Mouse (Mus musculus) myocyte (in vitro differentiated cells): ENCODE measurements at regions not wholly inside any gene's neighbourhood (a gene's known extent, or its start where the extent isn't known, plus 50 kb on each side); places are given as distances from the start of the nearest gene placed in this dataset.

Experiments
- CEBPB ChIP-seq: IDR thresholded peaks from 2 replicates; pipeline ENCODE4 v1.6.1; 2011; ENCODE audit warnings: mild to moderate bottlenecking, moderate library complexity; ENCODE audit not compliant: poor library complexity, insufficient read depth, severe bottlenecking
- MYOG ChIP-seq, 3 experiments: IDR thresholded peaks; one replicate each; pipeline ENCODE4 v1.6.1; 2011; ENCODE audit warnings: control low read depth in 2 of 3, low read depth in 2 of 3, mild to moderate bottlenecking in 2 of 3; ENCODE audit not compliant: insufficient read length in 2 of 3, control insufficient read depth in 1 of 3, insufficient read depth in 1 of 3
- POLR2A ChIP-seq: IDR thresholded peaks from one replicate; pipeline ENCODE4 v1.6.1; 2011; ENCODE audit warnings: low read depth, mild to moderate bottlenecking, control low read depth, moderate library complexity; ENCODE audit not compliant: insufficient read length
- TCF12 ChIP-seq: IDR thresholded peaks from one replicate; pipeline ENCODE4 v1.6.1; 2011; ENCODE audit warnings: mild to moderate bottlenecking, control low read depth; ENCODE audit not compliant: poor library complexity, insufficient read depth, severe bottlenecking
- TCF3 ChIP-seq: IDR thresholded peaks from one replicate; pipeline ENCODE4 v1.6.1; 2011; ENCODE audit warnings: low read depth, control low read depth; ENCODE audit not compliant: insufficient read length
- USF1 ChIP-seq: IDR thresholded peaks from one replicate; pipeline ENCODE4 v1.6.1; 2011; ENCODE audit warnings: low read depth, mild to moderate bottlenecking, control low read depth, moderate library complexity

- no peak for TF ChIP-seq USF1
- no peak for TF ChIP-seq POLR2A
- no peak for TF ChIP-seq MYOG (IDR thresholded peaks at IDR 0.05; ENCODE audit: control insufficient read depth in 1 of 3, insufficient read depth in 1 of 3, insufficient read length in 2 of 3, low read depth in 2 of 3)
- no peak for TF ChIP-seq CEBPB
- TF ChIP-seq TCF3: no peak
- no peak for TF ChIP-seq TCF12
These were observed 330.7 kb downstream of the 1700008P02Rik start for GRCm38 (mm10) chr3:6289500-6289899.
